8 mouse cellular contexts compared by ENCODE assay signal in genomic region chr8:76900155-76901141, GRCm38 (mm10). TPM values are rescaled to one million over a fixed set of nuclear protein-coding genes. Genes with fewer than 3 reads are reported as not detected.
DNase-seq lines count a peak whose midpoint lies in the region; ATAC-seq and TF ChIP-seq lines count a peak whose summit lies in the region.

No protein-coding gene starts in this region.

- peak overlapping the region; percentile 99 for H3K4me2 ChIP-seq in forebrain, embryonic 11.5 days (ENCODE audit: low read depth, low read length, severe bottlenecking)
- peak overlapping the region; percentile 99 for H3K4me2 ChIP-seq in heart, embryonic 16.5 days (ENCODE audit: low read depth, low read length)
- H3K4me2 ChIP-seq in liver, embryonic 13.5 days: peak overlapping the region; percentile 75

- H3K4me3 ChIP-seq in E14TG2a.4 (replicated peaks; ENCODE audit: low read length): peak overlapping the region; percentile 84
- peak overlapping the region; percentile 64 for H3K4me3 ChIP-seq in forebrain, embryonic 11.5 days (ENCODE audit: low read depth, low read length)
- H3K4me3 ChIP-seq in heart, embryonic 16.5 days (ENCODE audit: low read length): peak overlapping the region; percentile 86
- peak overlapping the region; percentile 64 for H3K4me3 ChIP-seq in liver, embryonic 13.5 days (replicated peaks)

- no peaks in the 10 kb centered on the region for H3K36me3 ChIP-seq in E14TG2a.4 (ENCODE audit: insufficient read depth, low read length)
- no peaks in the 10 kb centered on the region for H3K36me3 ChIP-seq in forebrain, embryonic 11.5 days (ENCODE audit: control insufficient read depth, insufficient read depth, low read length)
- H3K36me3 ChIP-seq in heart, embryonic 16.5 days (ENCODE audit: control insufficient read depth, insufficient read depth): no peaks in the 10 kb centered on the region
- H3K36me3 ChIP-seq in liver, embryonic 13.5 days: no peaks in the 10 kb centered on the region

- H3K4me1 ChIP-seq in E14TG2a.4 (replicated peaks; ENCODE audit: low read depth, low read length): peaks cover 14% of the 10 kb centered on the region
- peaks cover 4% of the 10 kb centered on the region for H3K4me1 ChIP-seq in forebrain, embryonic 11.5 days (replicated peaks; ENCODE audit: control insufficient read depth, insufficient read depth, low read length)
- H3K4me1 ChIP-seq in heart, embryonic 16.5 days (ENCODE audit: control insufficient read depth, insufficient read depth, low read length): peaks cover 9% of the 10 kb centered on the region; the same call in 1 of the 2 replicates
- H3K4me1 ChIP-seq in liver, embryonic 13.5 days (replicated peaks): peaks cover 16% of the 10 kb centered on the region

- no peaks in the 10 kb centered on the region for H3K9me3 ChIP-seq in E14TG2a.4 (ENCODE audit: low read length)
- H3K9me3 ChIP-seq in forebrain, embryonic 11.5 days (ENCODE audit: control insufficient read depth, low read length): no peaks in the 10 kb centered on the region
- no peaks in the 10 kb centered on the region for H3K9me3 ChIP-seq in heart, embryonic 16.5 days (replicated peaks; ENCODE audit: control insufficient read depth, low read length)
- H3K9me3 ChIP-seq in liver, embryonic 13.5 days (replicated peaks): no peaks in the 10 kb centered on the region

- under 1% methylated on average over 55 of the region's 58 CpGs for WGBS in forebrain, embryonic 11.5 days
- under 1% methylated on average over 58 of the region's 58 CpGs for WGBS in heart, embryonic 16.5 days
- WGBS in liver, embryonic 13.5 days (ENCODE audit: insufficient replicate concordance): under 1% methylated on average over 58 of the region's 58 CpGs

- H3K9ac ChIP-seq in forebrain, embryonic 11.5 days (ENCODE audit: low read length): peak overlapping the region; percentile 51
- H3K9ac ChIP-seq in heart, embryonic 16.5 days (ENCODE audit: low read length): peak overlapping the region; percentile 72
- H3K9ac ChIP-seq in liver, embryonic 13.5 days: peak overlapping the region; percentile 43

- no peak overlapping the region for H3K27ac ChIP-seq in forebrain, embryonic 11.5 days (ENCODE audit: low read depth, low read length)
- no peak overlapping the region; the same call in 1 of the 2 replicates for H3K27ac ChIP-seq in heart, embryonic 16.5 days (ENCODE audit: low read length)
- no peak overlapping the region for H3K27ac ChIP-seq in liver, embryonic 13.5 days

- DNase-seq in adrenal gland, postnatal 36 days: peak; percentile 65 to 78
- peak; percentile 72 for DNase-seq in forebrain, embryonic 11.5 days (ENCODE audit: low spot score)
- peak; percentile 47 for DNase-seq in kidney, postnatal 14 days
- no peak for DNase-seq in liver, embryonic 13.5 days
- DNase-seq in ovary, postnatal 14 days (ENCODE audit: low spot score): peak; percentile 20

- H3K27me3 ChIP-seq in E14TG2a.4 (ENCODE audit: insufficient read depth, low read length): peaks cover 52% of the 10 kb centered on the region
- peaks cover 33% of the 10 kb centered on the region for H3K27me3 ChIP-seq in forebrain, embryonic 11.5 days (ENCODE audit: control insufficient read depth, insufficient read depth, low read length)
- H3K27me3 ChIP-seq in heart, embryonic 16.5 days (ENCODE audit: control insufficient read depth, insufficient read depth, low read length): no peaks in the 10 kb centered on the region; the same call in 1 of the 2 replicates
- peaks cover 54% of the 10 kb centered on the region for H3K27me3 ChIP-seq in liver, embryonic 13.5 days

- ATAC-seq in forebrain, embryonic 11.5 days (replicated peaks; ENCODE audit: low FRiP score): no peak
- no peak for ATAC-seq in heart, embryonic 16.5 days (replicated peaks; ENCODE audit: extremely low read depth, insufficient read depth, low FRiP score)
- no peak for ATAC-seq in liver, embryonic 13.5 days (ENCODE audit: low read depth)
- no peak for ATAC-seq in megakaryocyte progenitor cell, adult 5-6 weeks (replicated peaks; ENCODE audit: poor library complexity)

- TF ChIP-seq CTCF in E14TG2a.4 (conservative IDR thresholded peaks at IDR 0.05; ENCODE audit: low read length): no peak

RNA-seq across cellular contexts. Expression of gene Nr3c2, which starts 1.2 kb away (rescaled TPM):
- total RNA-seq in adrenal gland, postnatal 36 days (2021): 10 to 100 TPM in 1 of 2 experiments, 1 to 10 TPM in 1; 5.5 to 13.5 TPM
- polyA plus RNA-seq in forebrain, embryonic 11.5 days (2014; fragmentation: Nextera tagmentation; extraction: Ambion mirVana): 0.83 and 1.7 TPM in 2 replicates
- 4.7 and 6.5 TPM in 2 replicates for polyA plus RNA-seq in heart, embryonic 16.5 days (2015; fragmentation: Nextera tagmentation; extraction: Ambion mirVana)
- polyA plus RNA-seq in liver, embryonic 13.5 days (2015; fragmentation: Nextera tagmentation; extraction: Ambion mirVana): 0.92 and 1.1 TPM in 2 replicates
- total RNA-seq in megakaryocyte progenitor cell, adult 5-6 weeks (2015): 0.34 and 1.3 TPM in 2 replicates
- 0.29 and 0.37 TPM in 2 replicates for total RNA-seq in megakaryocyte progenitor cell, adult 5-6 weeks (2017)
